Mouse (Mus musculus) bone marrow, adult 2 months (tissue): ENCODE measurements around the gene Tmem161b.

Source experiments
- CTCF ChIP-seq: fragments of 200-500 bp; IDR thresholded peaks from 2 replicates; pipeline ENCODE4 v1.5.1; 2011; ENCODE audit warnings: low read length, control low read depth; ENCODE audit not compliant: control insufficient read depth, insufficient read depth
- POLR2A ChIP-seq: fragments of 200-500 bp; IDR thresholded peaks from 2 replicates; pipeline ENCODE4 v1.6.1; 2011; ENCODE audit warnings: low read depth, mild to moderate bottlenecking, control low read depth, low read length, borderline replicate concordance; ENCODE audit not compliant: control insufficient read depth

DNA sequence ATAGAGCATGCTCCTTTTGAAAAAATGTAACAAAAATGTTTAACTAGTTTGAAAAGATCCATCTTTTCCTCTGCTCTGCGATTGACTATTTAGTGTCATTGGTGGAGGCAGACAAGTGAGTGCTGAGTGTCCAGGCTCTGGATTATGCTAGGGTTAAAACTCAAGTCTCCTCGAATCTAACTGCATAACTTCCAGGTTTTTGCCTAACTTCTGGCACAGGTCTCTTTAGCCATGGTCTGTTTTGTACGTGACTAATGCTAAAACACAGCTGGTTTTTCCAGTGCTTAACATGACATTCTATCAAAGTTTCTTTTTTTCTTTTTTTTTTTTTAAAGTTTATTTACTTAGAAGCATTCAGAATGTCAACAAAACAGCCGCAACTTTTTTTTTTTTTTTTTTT lies 58.3 kb downstream of the Tmem161b start:
- TF ChIP-seq POLR2A (no peak), CTCF (no peak)
